Mouse (Mus musculus): ENCODE results near the gene 2310033P09Rik. TPM values are rescaled to one million over a fixed set of nuclear protein-coding genes. Genes with fewer than 3 reads are reported as not detected.

The 2310033P09Rik gene
- polyA plus RNA-seq, 1 experiment from 2014 or later = 32.5 TPM

- no peak overlapping the region for H3K4me2 ChIP-seq (replicated peaks)
- H3K9me3 ChIP-seq = no peaks in the 10 kb centered on the region
- 63% methylated on average over 3 of the region's 3 CpGs for WGBS
- peaks cover 12% of the 10 kb centered on the region for H3K4me1 ChIP-seq (replicated peaks)
- no peak overlapping the region for H3K9ac ChIP-seq (replicated peaks)
- no peaks in the 10 kb centered on the region for H3K36me3 ChIP-seq
- H3K4me3 ChIP-seq (replicated peaks) = no peak overlapping the region
- ATAC-seq = no peak
- H3K27ac ChIP-seq = no peak overlapping the region
- peaks cover 29% of the 10 kb centered on the region for H3K27me3 ChIP-seq
These were observed 33.7 kb downstream of the 2310033P09Rik start for GRCm38 (mm10) chr11:59241841-59242240.

- H3K27me3 ChIP-seq = peaks cover 37% of the 10 kb centered on the region
- WGBS = 55% methylated on average over 6 of the region's 6 CpGs
- H3K27ac ChIP-seq = no peak overlapping the region
- no peak for ATAC-seq
- no peaks in the 10 kb centered on the region for H3K9me3 ChIP-seq
- H3K4me3 ChIP-seq (replicated peaks) = no peak overlapping the region
- H3K9ac ChIP-seq (replicated peaks) = no peak overlapping the region
- H3K36me3 ChIP-seq = no peaks in the 10 kb centered on the region
- no peak overlapping the region for H3K4me2 ChIP-seq (replicated peaks)
- peaks cover 6% of the 10 kb centered on the region for H3K4me1 ChIP-seq (replicated peaks)
These were observed 35.7 kb downstream of the 2310033P09Rik start for GRCm38 (mm10) chr11:59243856-59244255.

- Histone ChIP-seq H3K27me3 (peaks cover 25% of the 10 kb centered on the region), H3K4me3 (replicated peaks) (no peak overlapping the region), H3K4me1 (replicated peaks) (no peaks in the 10 kb centered on the region), H3K36me3 (no peaks in the 10 kb centered on the region), H3K9ac (replicated peaks) (no peak overlapping the region), H3K9me3 (no peaks in the 10 kb centered on the region), H3K4me2 (replicated peaks) (no peak overlapping the region), H3K27ac (no peak overlapping the region)
- WGBS = 77% methylated on average over 10 of the region's 10 CpGs
- no peak for ATAC-seq
These were observed 40.0 kb downstream of the 2310033P09Rik start for GRCm38 (mm10) chr11:59248101-59248500.

GRCm38 (mm10) chr11:59259647-59260046, 51.5 kb downstream of the 2310033P09Rik start:
- ATAC-seq = no peak
- Histone ChIP-seq H3K9ac (replicated peaks) (no peak overlapping the region), H3K4me3 (replicated peaks) (no peak overlapping the region), H3K36me3 (no peaks in the 10 kb centered on the region), H3K4me2 (replicated peaks) (no peak overlapping the region), H3K9me3 (no peaks in the 10 kb centered on the region), H3K27me3 (peaks cover 49% of the 10 kb centered on the region), H3K27ac (no peak overlapping the region), H3K4me1 (replicated peaks) (peaks cover 12% of the 10 kb centered on the region)
- WGBS = 89% methylated on average over 7 of the region's 7 CpGs

Other genes starting within 250 kb of the 2310033P09Rik start
- gene Trim11, start 230.2 kb upstream of the 2310033P09Rik start, polyA plus RNA-seq (2015; fragmentation: Nextera tagmentation; extraction: Ambion mirVana) = 18.7 and 21.9 TPM in 2 replicates
- 0.04 and 0.08 TPM in 2 replicates for gene Obscn, start 71.9 kb upstream of the 2310033P09Rik start, polyA plus RNA-seq (2015; fragmentation: Nextera tagmentation; extraction: Ambion mirVana)
- 7.2 and 7.6 TPM in 2 replicates for gene Iba57, start 44.6 kb upstream of the 2310033P09Rik start, polyA plus RNA-seq (2015; fragmentation: Nextera tagmentation; extraction: Ambion mirVana)
- 0.35 TPM in 1 of 2 replicates, not detected in the other for gene Gjc2, start 25.1 kb upstream of the 2310033P09Rik start, polyA plus RNA-seq (2015; fragmentation: Nextera tagmentation; extraction: Ambion mirVana)
- 155 and 159 TPM in 2 replicates for gene Guk1, start 16.1 kb upstream of the 2310033P09Rik start, polyA plus RNA-seq (2015; fragmentation: Nextera tagmentation; extraction: Ambion mirVana)
- 95.9 and 96.5 TPM in 2 replicates for gene Mrpl55, start 5.8 kb upstream of the 2310033P09Rik start, polyA plus RNA-seq (2015; fragmentation: Nextera tagmentation; extraction: Ambion mirVana)
- 602 and 607 TPM in 2 replicates for gene Arf1, start 19.9 kb downstream of the 2310033P09Rik start, polyA plus RNA-seq (2015; fragmentation: Nextera tagmentation; extraction: Ambion mirVana)
- gene Wnt3a, start 82.4 kb downstream of the 2310033P09Rik start, polyA plus RNA-seq (2015; fragmentation: Nextera tagmentation; extraction: Ambion mirVana) = 0.68 and 3.0 TPM in 2 replicates
- 2.9 and 6.0 TPM in 2 replicates for gene Wnt9a, start 98.6 kb downstream of the 2310033P09Rik start, polyA plus RNA-seq (2015; fragmentation: Nextera tagmentation; extraction: Ambion mirVana)
- not detected in 2 replicates for gene Prss38, start 167.3 kb downstream of the 2310033P09Rik start, polyA plus RNA-seq (2015; fragmentation: Nextera tagmentation; extraction: Ambion mirVana)
- gene Jmjd4, start 241.7 kb downstream of the 2310033P09Rik start, polyA plus RNA-seq (2015; fragmentation: Nextera tagmentation; extraction: Ambion mirVana) = 14.3 TPM in 2 replicates
- gene Snap47, start 242.9 kb downstream of the 2310033P09Rik start, polyA plus RNA-seq (2015; fragmentation: Nextera tagmentation; extraction: Ambion mirVana) = 352 and 380 TPM in 2 replicates

Measured in midbrain, embryonic 13.5 days (tissue).